8 mouse cellular contexts compared by ENCODE assay signal in the genomic region with DNA sequence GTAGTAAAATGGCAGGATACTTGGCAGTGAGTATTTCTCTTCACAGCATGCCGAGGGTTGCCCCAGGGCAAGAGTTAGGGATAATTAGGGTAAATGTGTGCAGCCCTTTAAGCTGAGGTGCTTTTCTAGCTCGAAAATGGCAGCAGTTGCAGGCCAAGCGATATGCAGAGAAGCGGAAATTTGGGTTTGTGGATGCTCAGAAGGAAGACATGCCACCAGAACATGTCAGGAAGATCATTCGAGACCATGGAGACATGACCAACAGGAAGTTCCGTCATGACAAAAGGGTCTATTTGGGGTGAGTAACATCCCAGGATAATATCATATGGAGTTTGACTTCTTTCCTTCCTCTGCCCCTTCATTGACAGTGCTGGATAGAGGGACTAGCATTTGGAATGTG. TPM values are rescaled to one million over a fixed set of nuclear protein-coding genes. Genes with fewer than 3 reads are reported as not detected.
DNase-seq lines count a peak whose midpoint lies in the region; ATAC-seq and TF ChIP-seq lines count a peak whose summit lies in the region.

No protein-coding gene starts in this region.

- peaks cover 6% of the 10 kb centered on the region for H3K4me1 ChIP-seq in liver, adult 2 months (ENCODE audit: control insufficient read depth, insufficient read depth, low read length)
- H3K4me1 ChIP-seq in embryonic facial prominence, embryonic 10.5 days, result peaks cover 14% of the 10 kb centered on the region
- H3K4me1 ChIP-seq in intestine, embryonic 14.5 days (replicated peaks; ENCODE audit: control insufficient read depth, insufficient read depth, low read length), result peaks cover 11% of the 10 kb centered on the region
- peaks cover 18% of the 10 kb centered on the region for H3K4me1 ChIP-seq in neural tube, embryonic 13.5 days (replicated peaks)

- peaks cover 33% of the 10 kb centered on the region for H3K36me3 ChIP-seq in liver, adult 2 months (ENCODE audit: control insufficient read depth, insufficient read depth, low read length)
- peaks cover 48% of the 10 kb centered on the region for H3K36me3 ChIP-seq in embryonic facial prominence, embryonic 10.5 days (replicated peaks)
- H3K36me3 ChIP-seq in intestine, embryonic 14.5 days (ENCODE audit: control insufficient read depth, insufficient read depth, low read length), result peaks cover 45% of the 10 kb centered on the region
- peaks cover 42% of the 10 kb centered on the region for H3K36me3 ChIP-seq in neural tube, embryonic 13.5 days

- TF ChIP-seq CTCF in liver, adult 2 months (IDR thresholded peaks at IDR 0.05; ENCODE audit: low read depth, low read length), result no peak

- H3K9me3 ChIP-seq in embryonic facial prominence, embryonic 10.5 days, result no peaks in the 10 kb centered on the region
- H3K9me3 ChIP-seq in intestine, embryonic 14.5 days (ENCODE audit: control insufficient read depth, low read length), result no peaks in the 10 kb centered on the region
- no peaks in the 10 kb centered on the region for H3K9me3 ChIP-seq in neural tube, embryonic 13.5 days

- H3K27me3 ChIP-seq in liver, adult 2 months (ENCODE audit: control insufficient read depth, insufficient read depth, low read length), result no peaks in the 10 kb centered on the region
- no peaks in the 10 kb centered on the region; the same call in 1 of the 2 replicates for H3K27me3 ChIP-seq in embryonic facial prominence, embryonic 10.5 days (replicated peaks; ENCODE audit: low read depth, poor library complexity, severe bottlenecking)
- H3K27me3 ChIP-seq in intestine, embryonic 14.5 days (replicated peaks; ENCODE audit: control insufficient read depth, insufficient read depth, low read length), result no peaks in the 10 kb centered on the region
- peaks cover 5% of the 10 kb centered on the region; the same call in 1 of the 2 replicates for H3K27me3 ChIP-seq in neural tube, embryonic 13.5 days

- peak overlapping the region; percentile 94 for H3K4me2 ChIP-seq in intestine, embryonic 14.5 days (ENCODE audit: low read length)
- peak overlapping the region; percentile 84 for H3K4me2 ChIP-seq in neural tube, embryonic 13.5 days

- no peak for TF ChIP-seq POLR2A in liver, adult 2 months (IDR thresholded peaks at IDR 0.05; ENCODE audit: extremely low read depth, insufficient read depth, low read length)

- H3K9ac ChIP-seq in liver, adult 2 months (ENCODE audit: low read depth, low read length), result peak overlapping the region; percentile 88
- peak overlapping the region; percentile 99 for H3K9ac ChIP-seq in intestine, embryonic 14.5 days (ENCODE audit: low read length)
- peak overlapping the region; percentile 97 for H3K9ac ChIP-seq in neural tube, embryonic 13.5 days

- 11% methylated on average over 6 of the region's 6 CpGs for WGBS in liver, adult 2 months
- WGBS in embryonic facial prominence, embryonic 10.5 days, result 32% methylated on average over 6 of the region's 6 CpGs
- WGBS in intestine, embryonic 14.5 days, result 46% methylated on average over 6 of the region's 6 CpGs
- 46% methylated on average over 6 of the region's 6 CpGs for WGBS in neural tube, embryonic 13.5 days

- intact Hi-C loops in gastrocnemius, postnatal 14 days (cut with DNase I; ENCODE audit: low total_unique reads), result no loop called here

- ATAC-seq in intestine, embryonic 14.5 days (replicated peaks; ENCODE audit: low FRiP score, low TSS enrichment, low read depth), result no peak
- ATAC-seq in neural tube, embryonic 13.5 days (ENCODE audit: low read depth), result no peak

- H3K79me2 ChIP-seq in liver, adult 2 months (ENCODE audit: control insufficient read depth, insufficient read depth, low read length), result peaks cover 11% of the 10 kb centered on the region; the same call in 1 of the 2 replicates

- peak overlapping the region; percentile 46 for H3K27ac ChIP-seq in liver, adult 2 months (replicated peaks; ENCODE audit: insufficient read depth, low read depth, low read length)
- peak overlapping the region; percentile 96 for H3K27ac ChIP-seq in embryonic facial prominence, embryonic 10.5 days (replicated peaks)
- H3K27ac ChIP-seq in intestine, embryonic 14.5 days (ENCODE audit: low read depth), result no peak overlapping the region
- no peak overlapping the region for H3K27ac ChIP-seq in neural tube, embryonic 13.5 days (replicated peaks)

- DNase-seq in liver, adult 2 months (ENCODE audit: extremely low read depth, low read depth, low spot score), result no peak
- no peak for DNase-seq in liver
- DNase-seq in embryonic facial prominence, embryonic 10.5 days (ENCODE audit: low spot score), result no peak
- DNase-seq in intestine, embryonic 14.5 days (ENCODE audit: low spot score), result no peak
- DNase-seq in spleen, postnatal 14 days (ENCODE audit: low spot score in 2 of 2), result no peak
- DNase-seq in left cerebral cortex, adult 9 months (ENCODE audit: low spot score in 2 of 2), result no peak
- DNase-seq in gastrocnemius, postnatal 14 days, result no peak

- H3K4me3 ChIP-seq in liver, adult 2 months (ENCODE audit: insufficient read depth, low read depth, low read length), result peak overlapping the region; percentile 85
- H3K4me3 ChIP-seq in embryonic facial prominence, embryonic 10.5 days, result peak overlapping the region; percentile 90
- peak overlapping the region; percentile 100 for H3K4me3 ChIP-seq in intestine, embryonic 14.5 days (ENCODE audit: low read depth, low read length)
- peak overlapping the region; percentile 92 for H3K4me3 ChIP-seq in neural tube, embryonic 13.5 days

RNA-seq across cellular contexts. Expression of a gene that starts 0.9 kb away (rescaled TPM):
- total RNA-seq in liver, adult 2 months (2014; rRNA removed), result 72.8 and 102 TPM in 2 replicates
- 59.4 and 63.3 TPM in 2 replicates for polyA plus RNA-seq in liver, adult 2 months (2012; rRNA removed)
- polyA plus RNA-seq in embryonic facial prominence, embryonic 10.5 days (2016; fragmentation: Nextera tagmentation; extraction: Ambion mirVana), result 74.0 and 76.5 TPM in 2 replicates
- 86.9 and 88.7 TPM in 2 replicates for polyA plus RNA-seq in intestine, embryonic 14.5 days (2014; fragmentation: Nextera tagmentation; extraction: Ambion mirVana)
- 47.3 and 51.3 TPM in 2 replicates for polyA plus RNA-seq in neural tube, embryonic 13.5 days (2015; fragmentation: Nextera tagmentation; extraction: Ambion mirVana)
- total RNA-seq in gastrocnemius, postnatal 14 days (2021), result 10 to 100 TPM; 64.9 to 68.5 TPM

RNA-seq across cellular contexts. Expression of a gene that starts 22.4 kb away (rescaled TPM):
- 23.0 and 27.9 TPM in 2 replicates for total RNA-seq in liver, adult 2 months (2014; rRNA removed)
- polyA plus RNA-seq in liver, adult 2 months (2012; rRNA removed), result 29.8 and 32.6 TPM in 2 replicates
- 0.17 and 0.23 TPM in 2 replicates for polyA plus RNA-seq in embryonic facial prominence, embryonic 10.5 days (2016; fragmentation: Nextera tagmentation; extraction: Ambion mirVana)
- polyA plus RNA-seq in intestine, embryonic 14.5 days (2014; fragmentation: Nextera tagmentation; extraction: Ambion mirVana), result 0.43 and 0.65 TPM in 2 replicates
- polyA plus RNA-seq in neural tube, embryonic 13.5 days (2015; fragmentation: Nextera tagmentation; extraction: Ambion mirVana), result 0.54 and 1.7 TPM in 2 replicates
- total RNA-seq in gastrocnemius, postnatal 14 days (2021), result 10 to 100 TPM; 40.5 to 41.3 TPM

RNA-seq across cellular contexts. Expression of a gene that starts 25.8 kb away (rescaled TPM):
- 5.8 and 7.5 TPM in 2 replicates for total RNA-seq in liver, adult 2 months (2014; rRNA removed)
- 10.3 and 16.9 TPM in 2 replicates for polyA plus RNA-seq in liver, adult 2 months (2012; rRNA removed)
- polyA plus RNA-seq in embryonic facial prominence, embryonic 10.5 days (2016; fragmentation: Nextera tagmentation; extraction: Ambion mirVana), result 4.8 and 5.1 TPM in 2 replicates
- polyA plus RNA-seq in intestine, embryonic 14.5 days (2014; fragmentation: Nextera tagmentation; extraction: Ambion mirVana), result 5.4 and 6.0 TPM in 2 replicates
- polyA plus RNA-seq in neural tube, embryonic 13.5 days (2015; fragmentation: Nextera tagmentation; extraction: Ambion mirVana), result 4.7 TPM in 2 replicates
- 1 to 10 TPM; 7.1 to 7.2 TPM for total RNA-seq in gastrocnemius, postnatal 14 days (2021)

RNA-seq across cellular contexts. Expression of a gene that starts 26.0 kb away (rescaled TPM):
- 121 and 238 TPM in 2 replicates for total RNA-seq in liver, adult 2 months (2014; rRNA removed)
- polyA plus RNA-seq in liver, adult 2 months (2012; rRNA removed), result 237 and 265 TPM in 2 replicates
- 11.1 and 12.7 TPM in 2 replicates for polyA plus RNA-seq in embryonic facial prominence, embryonic 10.5 days (2016; fragmentation: Nextera tagmentation; extraction: Ambion mirVana)
- 22.4 and 23.1 TPM in 2 replicates for polyA plus RNA-seq in intestine, embryonic 14.5 days (2014; fragmentation: Nextera tagmentation; extraction: Ambion mirVana)
- 3.9 and 4.3 TPM in 2 replicates for polyA plus RNA-seq in neural tube, embryonic 13.5 days (2015; fragmentation: Nextera tagmentation; extraction: Ambion mirVana)
- total RNA-seq in gastrocnemius, postnatal 14 days (2021), result 10 to 100 TPM; 17.3 to 23.0 TPM

RNA-seq across cellular contexts. Expression of a gene that starts 33.0 kb away (rescaled TPM):
- total RNA-seq in liver, adult 2 months (2014; rRNA removed), result 14.4 and 30.4 TPM in 2 replicates
- 20.3 and 21.5 TPM in 2 replicates for polyA plus RNA-seq in liver, adult 2 months (2012; rRNA removed)
- 6.0 and 6.8 TPM in 2 replicates for polyA plus RNA-seq in embryonic facial prominence, embryonic 10.5 days (2016; fragmentation: Nextera tagmentation; extraction: Ambion mirVana)
- 4.7 and 5.9 TPM in 2 replicates for polyA plus RNA-seq in intestine, embryonic 14.5 days (2014; fragmentation: Nextera tagmentation; extraction: Ambion mirVana)
- polyA plus RNA-seq in neural tube, embryonic 13.5 days (2015; fragmentation: Nextera tagmentation; extraction: Ambion mirVana), result 5.9 and 6.0 TPM in 2 replicates
- 1 to 10 TPM; 6.0 TPM for total RNA-seq in gastrocnemius, postnatal 14 days (2021)

Comparison
In these comparisons a context has a peak if more than half of its experiments do, and no peak if none do; other contexts are left out.
1. H3K27ac ChIP-seq: peak in liver, adult 2 months (single experiment) and embryonic facial prominence, embryonic 10.5 days (single experiment); none in intestine, embryonic 14.5 days (single experiment) and neural tube, embryonic 13.5 days (single experiment).
2. RNA of a gene that starts 22.4 kb away (polyA plus RNA-seq): 29.8 to 32.6 TPM in liver, adult 2 months; 0.54 to 1.7 TPM in neural tube, embryonic 13.5 days, 0.43 to 0.65 TPM in intestine, embryonic 14.5 days and 0.17 to 0.23 TPM in embryonic facial prominence, embryonic 10.5 days; every median in the first group is over 10 times any median in the second.
3. Peak in every context shown above with its lines, with median percentiles within 50 percentile points of each other: H3K4me3 ChIP-seq and H3K9ac ChIP-seq.